Mouse (Mus musculus): Measurements from ENCODE around the gene Dkk2.

GRCm38 (mm10) chr3:132103454-132103853 lies 18.4 kb downstream of the Dkk2 start:
- no peak for TF ChIP-seq POLR2A (IDR thresholded peaks at IDR 0.05; ENCODE audit: insufficient read depth, low read length)
- TF ChIP-seq CTCF (IDR thresholded peaks at IDR 0.05; ENCODE audit: low read depth, low read length), result no peak
- TF ChIP-seq EP300 (IDR thresholded peaks at IDR 0.05; ENCODE audit: insufficient read depth, low read depth, low read length), result no peak
